Mouse (Mus musculus) layer of hippocampus, postnatal 36 days (tissue): ENCODE results near the gene Tktl1. TPM values are rescaled to one million over a fixed set of nuclear protein-coding genes. Genes with fewer than 3 reads are reported as not detected.

Source experiments
- total RNA-seq, 2 experiments: library from RNA; stranded (reverse); gene quantifications; 2 replicates each; pipeline ENCODE4 v1.2.3; 2021

Gene Tktl1
- total RNA-seq, 2 experiments from 2014 or later: not detected

Other genes starting within 250 kb of the Tktl1 start
- 1 to 10 TPM; 3.0 to 4.2 TPM for gene Renbp, start 246.4 kb upstream of the Tktl1 start, total RNA-seq
- 10 to 100 TPM; 71.5 to 78.1 TPM for gene Hcfc1, start 210.9 kb upstream of the Tktl1 start, total RNA-seq
- gene Irak1, start 153.3 kb upstream of the Tktl1 start, total RNA-seq: 10 to 100 TPM; 48.3 to 59.9 TPM
- 1 to 10 TPM; 1.1 TPM for gene Opn1mw, start 49.8 kb upstream of the Tktl1 start, total RNA-seq
- gene Mecp2, start 41.9 kb upstream of the Tktl1 start, total RNA-seq: 10 to 100 TPM; 88.1 to 92.4 TPM
- gene Tex28, start 9.4 kb upstream of the Tktl1 start, total RNA-seq: not detected
- gene Flna, start 72.6 kb downstream of the Tktl1 start, total RNA-seq: 10 to 100 TPM; 75.2 to 93.2 TPM
- 10 to 100 TPM; 33.0 to 35.6 TPM for gene Emd, start 77.4 kb downstream of the Tktl1 start, total RNA-seq
- gene Rpl10, start 93.6 kb downstream of the Tktl1 start, total RNA-seq: 100 to 1,000 TPM; 191 to 202 TPM
- 10 to 100 TPM; 64.5 to 65.9 TPM for gene Taz, start 104.7 kb downstream of the Tktl1 start, total RNA-seq
- 1 to 10 TPM; 2.1 to 2.7 TPM for gene Dnase1l1, start 105.1 kb downstream of the Tktl1 start, total RNA-seq
- 100 to 1,000 TPM; 320 to 335 TPM for gene Atp6ap1, start 119.8 kb downstream of the Tktl1 start, total RNA-seq
- gene Gdi1, start 127.7 kb downstream of the Tktl1 start, total RNA-seq: 100 to 1,000 TPM; 582 to 603 TPM
- 10 to 100 TPM; 28.9 to 33.8 TPM for gene Fam50a, start 135.8 kb downstream of the Tktl1 start, total RNA-seq
- gene Plxna3, start 151.8 kb downstream of the Tktl1 start, total RNA-seq: 10 to 100 TPM; 32.4 to 33.6 TPM
- gene Lage3, start 176.4 kb downstream of the Tktl1 start, total RNA-seq: 10 to 100 TPM; 25.1 to 26.4 TPM
- gene Ubl4a, start 196.0 kb downstream of the Tktl1 start, total RNA-seq: 10 to 100 TPM; 67.7 to 68.7 TPM
- gene Slc10a3, start 196.1 kb downstream of the Tktl1 start, total RNA-seq: 1 to 10 TPM; 2.1 to 3.3 TPM
- gene Fam3a, start 216.0 kb downstream of the Tktl1 start, total RNA-seq: 10 to 100 TPM; 18.8 to 24.2 TPM
- gene Ikbkg, start 216.0 kb downstream of the Tktl1 start, total RNA-seq: 10 to 100 TPM; 47.1 to 50.4 TPM